Mouse (Mus musculus) limb, embryonic 14.5 days (tissue): ENCODE measurements around the gene Ppp1ca. TPM values are rescaled to one million over a fixed set of nuclear protein-coding genes. Genes with fewer than 3 reads are reported as not detected.

Experiments
- ATAC-seq: fragments of 200-750 bp; cut with Nextera tagmentation; 2 replicates; pipeline ENCODE4 v1.8.0; 2017; ENCODE audit warnings: low read depth, moderate number of reproducible peaks, moderate TSS enrichment; ENCODE audit not compliant: low FRiP score
- DNase-seq: peaks from one replicate; pipeline ENCODE4 v3.0.0-alpha.2; 2015; ENCODE audit warnings: low spot score
- H3K27ac ChIP-seq: fragments of 300-500 bp; sonication (generic); replicated peaks from 2 replicates; pipeline ENCODE4 v1.5.1; 2014; ENCODE audit warnings: low read depth, mild to moderate bottlenecking, low read length, moderate library complexity, mixed read lengths
- H3K27me3 ChIP-seq: fragments of 300-500 bp; sonication (generic); 2 replicates; pipeline ENCODE4 v1.6.1; 2014; ENCODE audit warnings: low read length, mixed read lengths; ENCODE audit not compliant: control insufficient read depth, insufficient read depth
- H3K36me3 ChIP-seq: fragments of 300-500 bp; sonication (generic); 2 replicates; pipeline ENCODE4 v1.6.1; 2014; ENCODE audit warnings: mild to moderate bottlenecking, low read length, moderate library complexity, mixed read lengths; ENCODE audit not compliant: control insufficient read depth, insufficient read depth
- H3K4me1 ChIP-seq: fragments of 300-500 bp; sonication (generic); 2 replicates; pipeline ENCODE4 v1.6.1; 2014; ENCODE audit warnings: antibody characterized with exemption, low read length, mixed read lengths; ENCODE audit not compliant: control insufficient read depth, insufficient read depth
- H3K4me2 ChIP-seq: fragments of 300-500 bp; sonication (generic); replicated peaks from 2 replicates; pipeline ENCODE4 v1.6.1; 2014; ENCODE audit warnings: low read depth, mild to moderate bottlenecking, low read length, moderate library complexity; ENCODE audit not compliant: severe bottlenecking
- H3K4me3 ChIP-seq: fragments of 300-500 bp; sonication (generic); replicated peaks from 2 replicates; pipeline ENCODE4 v1.5.1; 2014; ENCODE audit warnings: low read length
- H3K9ac ChIP-seq: fragments of 300-500 bp; sonication (generic); 2 replicates; pipeline ENCODE4 v1.6.1; 2014; ENCODE audit warnings: mild to moderate bottlenecking, low read depth, low read length, moderate library complexity; ENCODE audit not compliant: severe bottlenecking
- H3K9me3 ChIP-seq: fragments of 300-500 bp; sonication (generic); 2 replicates; pipeline ENCODE4 v1.6.1; 2016; ENCODE audit warnings: low read length; ENCODE audit not compliant: control insufficient read depth
- POLR2A ChIP-seq: fragments of 200-500 bp; IDR thresholded peaks from 2 replicates; pipeline ENCODE4 v1.8.0; 2012; ENCODE audit warnings: inconsistent platforms, mild to moderate bottlenecking, moderate library complexity, borderline replicate concordance; ENCODE audit not compliant: insufficient read depth, insufficient read length; ENCODE audit errors: extremely low read depth
- WGBS: fragments of 180-500 bp; shearing (Covaris S2); extraction: QIAGEN DNeasy Blood & Tissue Kit; methylation state at CpG from one replicate; pipeline ENCODE4 v1.1.7; 2014; 5-methylcytosine and 5-hydroxymethylcytosine counted together
- polyA plus RNA-seq, 2 experiments: library from polyadenylated mRNA; depleted of rRNA in 1 of 2; stranded (reverse) in 1 of 2; unstranded in 1 of 2; fragments of >200 nt; fragmentation: Nextera tagmentation in 1 of 2; extraction: Ambion mirVana in 1 of 2; gene quantifications; 2 replicates each; pipeline versions ENCODE4 v1.2.1 to v1.2.3; 2012 to 2014

Ppp1ca gene
- polyA plus RNA-seq, 2 experiments, result 490 to 794 TPM

DNA sequence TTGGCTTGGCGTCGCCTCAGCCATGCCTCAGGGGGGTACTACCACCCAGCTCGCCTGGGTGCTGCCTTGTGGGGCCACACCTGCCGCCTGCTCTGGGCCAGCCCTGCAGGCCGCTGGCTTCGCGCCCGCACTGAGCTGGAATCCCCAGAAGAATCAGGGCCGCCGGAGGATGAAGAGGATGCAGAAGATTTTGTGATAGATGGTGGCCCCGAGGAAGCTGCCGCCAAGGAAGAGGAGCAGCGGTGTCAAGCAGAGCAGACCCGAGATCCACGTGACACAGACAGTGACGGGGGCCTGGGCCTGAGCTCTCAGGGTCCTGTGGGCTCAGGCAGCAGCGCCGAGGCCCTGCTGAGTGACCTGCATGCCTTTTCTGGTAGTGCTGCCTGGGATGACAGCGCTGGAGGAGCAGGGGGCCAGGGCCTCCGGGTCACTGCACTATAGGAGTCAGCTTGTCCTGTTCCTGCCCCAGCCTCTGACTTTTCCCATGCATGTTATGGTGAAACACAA, 35.7 kb upstream of the Ppp1ca start:
- Histone ChIP-seq H3K4me1 (no peaks in the 10 kb centered on the region), H3K27me3 (no peaks in the 10 kb centered on the region), H3K9me3 (no peaks in the 10 kb centered on the region), H3K9ac (no peak overlapping the region), H3K27ac (no peak overlapping the region), H3K36me3 (peaks cover 67% of the 10 kb centered on the region), H3K4me3 (no peak overlapping the region), H3K4me2 (no peak overlapping the region)
- no peak for TF ChIP-seq POLR2A
- 80% methylated on average over 20 of the region's 20 CpGs for WGBS
- ATAC-seq (no peak), DNase-seq (no peak)

DNA sequence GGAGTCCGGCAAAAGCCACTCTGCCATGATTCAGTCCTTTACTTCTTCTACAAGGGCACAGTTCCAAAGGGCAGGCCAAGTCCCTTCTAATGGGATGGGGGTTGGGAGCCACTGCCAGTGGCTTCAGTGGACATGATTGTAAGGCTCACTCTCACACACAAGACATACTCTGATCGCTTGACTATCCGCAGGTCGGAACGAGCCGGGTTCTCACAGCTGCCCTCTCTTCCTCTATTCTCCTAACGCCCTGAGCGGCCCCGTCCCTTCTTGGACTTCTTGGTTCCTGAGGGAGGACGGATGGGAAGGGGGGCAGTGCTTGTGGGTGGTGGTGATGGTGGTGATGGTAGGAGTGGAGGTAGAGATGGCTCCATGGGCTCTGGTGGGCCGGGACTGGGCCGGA, 35.1 kb upstream of the Ppp1ca start:
- peaks cover 69% of the 10 kb centered on the region for H3K36me3 ChIP-seq
- ATAC-seq (no peak), DNase-seq (no peak)
- H3K9ac ChIP-seq, result no peak overlapping the region
- no peak overlapping the region for H3K27ac ChIP-seq
- no peaks in the 10 kb centered on the region for H3K27me3 ChIP-seq
- TF ChIP-seq POLR2A, result no peak
- no peaks in the 10 kb centered on the region for H3K4me1 ChIP-seq
- no peak overlapping the region for H3K4me2 ChIP-seq
- no peak overlapping the region for H3K4me3 ChIP-seq
- no peaks in the 10 kb centered on the region for H3K9me3 ChIP-seq
- 92% methylated on average over 12 of the region's 12 CpGs for WGBS

DNA sequence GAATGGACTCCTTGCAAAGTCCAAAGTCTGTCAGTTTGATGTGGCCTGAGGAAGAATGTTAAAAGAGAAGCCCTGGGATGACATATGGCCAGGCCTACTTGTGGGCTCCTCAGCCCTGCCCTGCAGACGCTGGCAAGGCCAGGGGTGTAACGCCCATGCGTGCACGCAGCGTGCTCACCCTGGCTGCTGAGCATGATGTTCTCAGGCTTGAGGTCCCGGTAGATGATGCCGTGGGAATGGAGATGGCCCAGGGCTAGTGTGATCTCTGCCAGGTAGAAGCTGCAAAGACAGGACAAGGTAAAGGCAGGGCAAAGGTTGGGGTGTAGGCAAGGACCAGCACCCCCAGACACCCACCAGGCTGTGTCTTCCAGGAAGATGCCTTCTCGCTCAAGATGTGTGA, 32.8 kb upstream of the Ppp1ca start:
- H3K9ac ChIP-seq, result no peak overlapping the region
- no peaks in the 10 kb centered on the region for H3K9me3 ChIP-seq
- 91% methylated on average over 8 of the region's 8 CpGs for WGBS
- no peak for TF ChIP-seq POLR2A
- peaks cover 58% of the 10 kb centered on the region for H3K36me3 ChIP-seq
- no peaks in the 10 kb centered on the region for H3K27me3 ChIP-seq
- peaks cover 12% of the 10 kb centered on the region for H3K4me1 ChIP-seq
- no peak overlapping the region for H3K27ac ChIP-seq
- H3K4me2 ChIP-seq, result no peak overlapping the region
- ATAC-seq, result no peak
- no peak overlapping the region for H3K4me3 ChIP-seq
- DNase-seq, result no peak

DNA sequence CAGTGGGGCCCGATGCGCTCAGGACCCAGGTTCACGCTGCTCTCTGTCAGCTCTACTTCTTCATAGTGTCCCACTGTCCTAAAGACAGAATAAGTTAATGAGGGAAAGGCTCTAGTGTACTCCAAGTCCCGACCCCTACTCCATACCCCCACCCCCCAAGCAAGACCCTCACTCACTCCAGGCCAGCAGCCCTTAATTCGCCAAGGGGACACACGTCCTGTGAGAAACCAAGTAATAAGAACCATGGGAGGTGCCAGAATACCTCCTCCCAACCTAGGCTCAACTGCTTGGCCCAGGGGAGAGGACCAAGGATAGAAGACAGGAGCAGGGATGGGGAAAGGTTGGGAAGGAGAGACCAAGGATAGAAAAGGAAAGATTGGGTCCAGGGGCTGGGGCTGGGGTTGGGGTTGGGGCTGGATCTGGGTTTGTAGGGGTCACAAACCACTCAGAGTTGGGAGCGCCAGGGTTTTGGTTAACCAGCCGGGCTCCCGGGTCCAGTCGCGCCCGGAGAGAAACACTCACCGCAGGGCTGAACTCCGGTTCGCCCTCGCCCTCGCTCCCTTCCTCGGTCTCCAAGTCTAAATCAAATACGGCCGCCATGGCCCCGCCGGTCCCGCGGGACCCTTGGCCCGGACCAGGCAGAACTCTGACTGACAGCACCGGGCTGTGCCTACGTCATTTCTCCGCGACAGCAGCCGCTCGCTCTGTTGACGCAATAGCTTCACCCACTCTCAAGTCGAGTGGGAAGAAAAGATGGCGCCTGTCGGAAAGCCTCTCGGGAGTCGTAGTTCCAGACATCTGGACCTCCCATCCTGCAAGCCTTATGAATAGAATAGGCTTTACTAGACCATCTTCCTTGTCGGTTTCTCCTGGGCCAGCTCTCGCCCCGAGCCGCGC, 29.0 kb upstream of the Ppp1ca start, which contains the start of gene Rps6kb2:
Gene Rps6kb2, minus strand, starts transcription at position 709 of the 897 bp plus-strand sequence.
- peak within 1 kb of the TSS; percentile 70 for H3K4me3 ChIP-seq
- peak within 1 kb of the TSS; percentile 77 for H3K9ac ChIP-seq
- peaks cover 33% of the 10 kb centered on the region for H3K36me3 ChIP-seq
- H3K4me2 ChIP-seq, result peak within 1 kb of the TSS; percentile 89
- peak; percentile 99 for DNase-seq
- TF ChIP-seq POLR2A, result peak; percentile 39; the same call in 1 of the 2 replicates
- peak within 1 kb of the TSS; percentile 70 for H3K27ac ChIP-seq
- WGBS, result 8% methylated on average over 42 of the region's 42 CpGs
- H3K27me3 ChIP-seq, result no peaks in the 10 kb centered on the region
- ATAC-seq, result peak; percentile 91
- peaks cover 12% of the 10 kb centered on the region for H3K4me1 ChIP-seq
- no peaks in the 10 kb centered on the region for H3K9me3 ChIP-seq

DNA sequence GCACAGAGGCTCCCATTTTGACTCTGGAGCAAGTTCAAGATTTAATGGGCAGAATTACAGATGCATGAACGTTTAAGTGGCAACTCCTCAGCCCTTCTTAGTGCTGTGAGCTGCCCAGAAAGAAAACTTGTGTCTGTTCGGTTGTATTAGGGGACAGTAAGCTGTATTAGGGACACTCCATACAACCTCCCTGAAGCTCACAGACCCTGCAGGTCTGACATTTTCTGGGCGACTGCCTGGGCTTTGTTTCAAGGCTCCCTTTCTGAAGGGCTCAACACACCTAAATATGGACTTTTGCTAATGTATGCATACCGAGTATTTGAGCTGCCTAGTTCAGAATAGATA, 28.4 kb upstream of the Ppp1ca start:
- no peak for DNase-seq
- no peaks in the 10 kb centered on the region for H3K9me3 ChIP-seq
- peak overlapping the region; percentile 70 for H3K4me3 ChIP-seq
- 40% methylated on average over 4 of the region's 4 CpGs for WGBS
- no peaks in the 10 kb centered on the region for H3K27me3 ChIP-seq
- peak overlapping the region; percentile 89 for H3K4me2 ChIP-seq
- peaks cover 12% of the 10 kb centered on the region for H3K4me1 ChIP-seq
- ATAC-seq, result peak; percentile 27
- peaks cover 27% of the 10 kb centered on the region for H3K36me3 ChIP-seq
- peak overlapping the region; percentile 77 for H3K9ac ChIP-seq
- peak overlapping the region; percentile 70 for H3K27ac ChIP-seq
- no peak for TF ChIP-seq POLR2A
